Mouse (Mus musculus) lung, adult 2 months (tissue): ENCODE data around the gene Tpcn1.

Source experiments
- CTCF ChIP-seq: fragments of 200-500 bp; IDR thresholded peaks from 2 replicates; pipeline ENCODE4 v1.5.1; 2011; ENCODE audit warnings: mild to moderate bottlenecking, low read length, control low read depth; ENCODE audit not compliant: insufficient read depth
- POLR2A ChIP-seq: fragments of 200-500 bp; IDR thresholded peaks from 2 replicates; pipeline ENCODE4 v1.6.1; 2011; ENCODE audit warnings: low read depth, mild to moderate bottlenecking, control low read depth, low read length, borderline replicate concordance; ENCODE audit errors: extremely low read depth

DNA sequence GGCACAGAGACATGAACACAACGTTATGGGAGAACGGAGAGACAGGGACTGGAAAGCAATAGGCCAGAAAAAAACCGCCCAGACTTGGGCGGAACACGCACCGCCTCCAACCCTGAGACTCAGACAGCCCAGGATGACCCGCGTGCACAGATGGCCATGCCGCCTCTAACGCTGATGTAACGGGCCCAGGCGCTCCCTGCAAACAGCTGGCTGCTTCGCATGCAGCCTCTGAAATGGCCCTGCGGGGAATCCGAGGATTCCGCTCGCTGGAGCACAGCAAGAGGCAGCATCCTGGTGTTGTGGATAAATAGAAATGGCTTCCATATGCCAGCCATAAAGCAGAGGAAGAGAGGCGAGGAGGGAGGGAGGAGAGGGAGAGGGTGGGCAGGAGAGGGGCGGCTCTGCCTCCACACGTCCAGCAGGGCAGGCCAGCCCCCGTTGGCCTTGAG lies 21.2 kb downstream of the Tpcn1 start:
- TF ChIP-seq POLR2A (no peak), CTCF (no peak)
